Mouse (Mus musculus) ES-E14 (cell line): ENCODE data around the gene Mettl26. TPM values are rescaled to one million over a fixed set of nuclear protein-coding genes. Genes with fewer than 3 reads are reported as not detected.
A peak's percentile ranks its signal among the peaks of the same experiment; 100 is the strongest.

Experiments used
- DNase-seq: peaks from one replicate; pipeline ENCODE4 v3.0.0-alpha.2; 2013; ENCODE audit warnings: low read depth, low spot score
- H3K27ac ChIP-seq: 2 replicates; pipeline ENCODE4 v1.5.1; 2012; ENCODE audit warnings: low read depth, mild to moderate bottlenecking, low read length, moderate library complexity, mixed read lengths; ENCODE audit not compliant: poor library complexity, insufficient read depth, severe bottlenecking
- H3K36me3 ChIP-seq: 2 replicates; pipeline ENCODE4 v1.6.1; 2012; ENCODE audit warnings: mild to moderate bottlenecking, low read length, moderate library complexity, mixed read lengths; ENCODE audit not compliant: control insufficient read depth, poor library complexity, insufficient read depth, severe bottlenecking
- H3K4me1 ChIP-seq, 2 experiments: fragments of 150-350 bp in 1 of 2; sonication (generic) in 1 of 2; 2 replicates each; pipeline ENCODE4 v1.6.1; 2012; ENCODE audit warnings: low read length in 2 of 2, mild to moderate bottlenecking in 1 of 2, mixed read lengths in 1 of 2; ENCODE audit not compliant: control insufficient read depth in 2 of 2, insufficient read depth in 2 of 2, poor library complexity in 1 of 2
- H3K4me3 ChIP-seq, 2 experiments: fragments of 150-350 bp in 1 of 2; sonication (generic) in 1 of 2; 2 replicates each; pipeline ENCODE4 v1.5.1; 2012; ENCODE audit warnings: low read length in 2 of 2, low read depth in 1 of 2, mild to moderate bottlenecking in 1 of 2, mixed read lengths in 1 of 2; ENCODE audit not compliant: insufficient read depth in 1 of 2, poor library complexity in 1 of 2, severe bottlenecking in 1 of 2
- H3K9ac ChIP-seq: 2 replicates; pipeline ENCODE4 v1.6.1; 2012; ENCODE audit warnings: low read depth, mild to moderate bottlenecking, low read length, mixed read lengths; ENCODE audit not compliant: poor library complexity, insufficient read depth, severe bottlenecking
- H3K9me3 ChIP-seq: fragments of 150-350 bp; sonication (generic); 2 replicates; pipeline ENCODE4 v1.6.1; 2012; ENCODE audit warnings: low read depth, mild to moderate bottlenecking, low read length; ENCODE audit not compliant: control insufficient read depth, insufficient read depth
- CHD2 ChIP-seq: IDR thresholded peaks from 2 replicates; pipeline ENCODE4 v1.6.1; 2014; ENCODE audit warnings: mild to moderate bottlenecking, low read depth, low read length, inconsistent platforms
- HCFC1 ChIP-seq: IDR thresholded peaks from 2 replicates; pipeline ENCODE4 v1.6.1; 2012; ENCODE audit warnings: low read length, inconsistent platforms, borderline replicate concordance; ENCODE audit not compliant: insufficient read depth
- MAFK ChIP-seq: IDR thresholded peaks from 2 replicates; pipeline ENCODE4 v1.6.1; 2014; ENCODE audit warnings: mild to moderate bottlenecking, low read depth, low read length, inconsistent platforms; ENCODE audit not compliant: insufficient read depth
- ZC3H11A ChIP-seq: IDR thresholded peaks from 2 replicates; pipeline ENCODE4 v1.6.1; 2012; ENCODE audit warnings: low read depth, mild to moderate bottlenecking, inconsistent platforms, low read length, borderline replicate concordance
- ZNF384 ChIP-seq: IDR thresholded peaks from 2 replicates; pipeline ENCODE4 v1.6.1; 2012; ENCODE audit warnings: low read depth, low read length, inconsistent platforms
- in situ Hi-C, 2 experiments: fragments of 600-800 bp; cut with MboI; formaldehyde crosslinking; loops; one replicate each; pipeline ENCODE4 v1.15.1; 2025; ENCODE audit warnings: low sequenced_read_pairs in 2 of 2, inconsistent platforms in 1 of 2; ENCODE audit not compliant: unreplicated experiment in 2 of 2
- total RNA-seq: library from RNA; depleted of rRNA; stranded (reverse); fragments of 300-350 nt; gene quantifications from 2 replicates; pipeline ENCODE4 v1.2.3, GENCODE M21; 2012; rRNA removed

Gene Mettl26
- total RNA-seq, result 26.5 and 26.6 TPM in 2 replicates

DNA sequence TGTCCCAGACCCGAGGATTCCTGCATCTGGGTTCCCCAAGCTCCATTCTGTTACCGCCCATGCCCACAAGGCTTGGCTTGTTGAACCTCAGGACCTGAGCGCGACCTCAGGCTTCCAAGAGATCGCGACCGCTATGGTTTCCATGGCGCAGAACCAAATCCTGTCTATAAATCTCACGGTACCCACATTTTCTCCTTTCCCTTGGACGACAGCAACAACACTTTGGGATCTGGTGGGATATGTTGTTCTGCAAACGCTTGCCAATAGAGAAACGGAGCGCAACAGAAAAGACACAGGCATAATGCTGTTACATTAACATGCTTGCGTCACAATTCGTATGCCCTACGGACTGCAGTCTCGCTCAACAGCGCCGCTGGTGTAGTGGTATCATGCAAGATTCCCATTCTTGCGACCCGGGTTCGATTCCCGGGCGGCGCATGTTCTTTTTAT is at the start of gene Mettl26:
Mettl26 (plus strand) TSS at position 354 of the 450 bp plus-strand sequence.
- TF ChIP-seq HCFC1 (no peak), CHD2 (peak; percentile 28; the same call in 1 of the 2 replicates), MAFK (peak; percentile 84; the same call in 1 of the 2 replicates)
- H3K36me3 ChIP-seq, result peaks cover 12% of the 10 kb centered on the region
- no peaks in the 10 kb centered on the region for H3K9me3 ChIP-seq
- H3K4me3 ChIP-seq, result peak within 1 kb of the TSS; percentile 75 to 82
- peak; percentile 79 for DNase-seq
- H3K27ac ChIP-seq, result no peak within 1 kb of the TSS
- peak within 1 kb of the TSS; percentile 77 for H3K9ac ChIP-seq
- in situ Hi-C loops, result no loop called here
- H3K4me1 ChIP-seq, result peaks cover 0 to 16% of the 10 kb centered on the region in 2 experiments; a peak in 2 of 4 replicates

GRCm38 (mm10) chr17:25825311-25825710 is 49.6 kb upstream of the Mettl26 start:
- peaks cover 0 to 21% of the 10 kb centered on the region in 2 experiments; a peak in 2 of 4 replicates for H3K4me1 ChIP-seq
- in situ Hi-C loops, result no loop called here

DNA sequence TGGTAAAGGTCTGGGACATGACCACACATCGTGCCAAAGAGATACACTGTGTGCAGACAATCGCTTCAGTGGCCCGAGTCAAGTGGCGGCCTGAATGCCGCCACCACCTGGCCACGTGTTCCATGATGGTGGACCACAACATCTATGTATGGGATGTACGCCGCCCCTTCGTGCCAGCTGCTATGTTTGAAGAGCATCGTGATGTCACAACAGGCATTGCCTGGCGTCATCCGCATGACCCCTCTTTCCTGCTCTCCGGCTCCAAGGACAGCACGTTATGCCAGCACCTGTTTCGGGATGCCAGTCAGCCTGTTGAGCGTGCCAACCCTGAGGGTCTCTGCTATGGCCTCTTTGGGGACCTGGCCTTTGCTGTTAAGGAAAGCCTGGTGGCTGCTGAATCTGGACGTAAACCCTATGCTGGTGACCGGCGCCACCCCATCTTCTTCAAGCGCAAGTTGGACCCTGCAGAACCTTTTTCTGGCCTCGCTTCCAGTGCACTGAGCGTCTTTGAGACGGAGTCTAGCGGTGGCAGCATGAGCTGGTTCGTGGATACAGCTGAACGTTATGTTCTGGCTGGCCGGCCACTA is 48.8 kb upstream of the Mettl26 start:
- H3K27ac ChIP-seq, result no peak overlapping the region
- in situ Hi-C loops, result no loop called here
- TF ChIP-seq ZC3H11A (no peak), MAFK (no peak), CHD2 (no peak), HCFC1 (no peak), ZNF384 (no peak)
- no peaks in the 10 kb centered on the region for H3K9me3 ChIP-seq
- peaks cover 0 to 21% of the 10 kb centered on the region in 2 experiments; a peak in 2 of 4 replicates for H3K4me1 ChIP-seq
- no peak for DNase-seq
- no peak overlapping the region for H3K4me3 ChIP-seq
- peaks cover 37% of the 10 kb centered on the region for H3K36me3 ChIP-seq
- H3K9ac ChIP-seq, result no peak overlapping the region

More at GRCm38 (mm10) chr17:25825311-25825710, 49.6 kb upstream of the Mettl26 start:
- TF ChIP-seq ZC3H11A, result no peak
- TF ChIP-seq ZNF384, result no peak
- TF ChIP-seq HCFC1, result no peak
- TF ChIP-seq CHD2, result no peak
- no peak for DNase-seq
- peaks cover 30% of the 10 kb centered on the region for H3K36me3 ChIP-seq
- no peaks in the 10 kb centered on the region for H3K9me3 ChIP-seq
- H3K4me3 ChIP-seq, result no peak overlapping the region
- H3K27ac ChIP-seq, result no peak overlapping the region
- H3K9ac ChIP-seq, result no peak overlapping the region

- H3K36me3 ChIP-seq, result peaks cover 47% of the 10 kb centered on the region
- no peak for TF ChIP-seq CHD2
- TF ChIP-seq ZNF384, result no peak
- TF ChIP-seq HCFC1, result no peak
- TF ChIP-seq ZC3H11A, result no peak
- no peak for TF ChIP-seq MAFK
- in situ Hi-C loops, result no loop called here
- no peak overlapping the region for H3K9ac ChIP-seq
- H3K4me1 ChIP-seq, result peaks cover 2 to 28% of the 10 kb centered on the region in 2 experiments; a peak in 2 of 4 replicates
- no peak overlapping the region for H3K4me3 ChIP-seq
- H3K9me3 ChIP-seq, result no peaks in the 10 kb centered on the region
- DNase-seq, result no peak
- no peak overlapping the region for H3K27ac ChIP-seq
Measured at GRCm38 (mm10) chr17:25827011-25827410, 47.9 kb upstream of the Mettl26 start.
